Mouse (Mus musculus) forebrain, embryonic 14.5 days (tissue): Measurements from ENCODE around the gene Asgr1. TPM values are rescaled to one million over a fixed set of nuclear protein-coding genes. Genes with fewer than 3 reads are reported as not detected.
A peak's percentile ranks its signal among the peaks of the same experiment; 100 is the strongest.

Experiments used
- ATAC-seq: fragments of 200-750 bp; cut with Nextera tagmentation; 2 replicates; pipeline ENCODE4 v1.8.0; 2017; ENCODE audit warnings: mild to moderate bottlenecking, moderate library complexity
- DNase-seq: peaks from one replicate; pipeline ENCODE4 v3.0.0-alpha.2; 2015; ENCODE audit warnings: low spot score
- H3K27ac ChIP-seq: fragments of 300-500 bp; sonication (generic); 2 replicates; pipeline ENCODE4 v1.5.1; 2014; ENCODE audit warnings: low read depth, mild to moderate bottlenecking, control low read depth, low read length, moderate library complexity
- H3K27me3 ChIP-seq: fragments of 300-500 bp; sonication (generic); replicated peaks from 2 replicates; pipeline ENCODE4 v1.6.1; 2014; ENCODE audit warnings: low read length, control low read depth, mixed read lengths; ENCODE audit not compliant: control insufficient read depth, insufficient read depth
- H3K36me3 ChIP-seq: fragments of 300-500 bp; sonication (generic); 2 replicates; pipeline ENCODE4 v1.6.1; 2014; ENCODE audit warnings: low read length, control low read depth; ENCODE audit not compliant: control insufficient read depth, insufficient read depth
- H3K4me1 ChIP-seq: fragments of 300-500 bp; sonication (generic); 2 replicates; pipeline ENCODE4 v1.6.1; 2014; ENCODE audit warnings: antibody characterized with exemption, low read length, control low read depth; ENCODE audit not compliant: control insufficient read depth, insufficient read depth
- H3K4me2 ChIP-seq: fragments of 300-500 bp; sonication (generic); 2 replicates; pipeline ENCODE4 v1.6.1; 2014; ENCODE audit warnings: mild to moderate bottlenecking, control low read depth, low read length
- H3K4me3 ChIP-seq: fragments of 300-500 bp; sonication (generic); 2 replicates; pipeline ENCODE4 v1.5.1; 2014; ENCODE audit warnings: low read depth, low read length, control low read depth
- H3K9ac ChIP-seq: fragments of 300-500 bp; sonication (generic); 2 replicates; pipeline ENCODE4 v1.6.1; 2014; ENCODE audit warnings: mild to moderate bottlenecking, low read length, control low read depth, moderate library complexity
- H3K9me3 ChIP-seq: fragments of 300-500 bp; sonication (generic); replicated peaks from 2 replicates; pipeline ENCODE4 v1.6.1; 2016; ENCODE audit warnings: low read length, control low read depth, mixed read lengths; ENCODE audit not compliant: control insufficient read depth
- WGBS: fragments of 180-500 bp; shearing (Covaris S2); extraction: QIAGEN DNeasy Blood & Tissue Kit; methylation state at CpG from one replicate; pipeline ENCODE4 v1.1.7; 2014; 5-methylcytosine and 5-hydroxymethylcytosine counted together
- polyA plus RNA-seq: library from polyadenylated mRNA; unstranded; fragments of >200 nt; fragmentation: Nextera tagmentation; extraction: Ambion mirVana; gene quantifications from 2 replicates; pipeline ENCODE4 v1.2.1, GENCODE M21; 2014

Asgr1 gene
- polyA plus RNA-seq, 1 experiment from 2014 or later = 2.0 TPM

- H3K27ac ChIP-seq = peak overlapping the region; percentile 90
- no peaks in the 10 kb centered on the region for H3K27me3 ChIP-seq
- 1% methylated on average over 39 of the region's 40 CpGs for WGBS
- peaks cover 61% of the 10 kb centered on the region for H3K4me1 ChIP-seq
- ATAC-seq (peak; percentile 79), DNase-seq (peak; percentile 100)
- peak overlapping the region; percentile 66 for H3K4me3 ChIP-seq
- peak overlapping the region; percentile 79 for H3K4me2 ChIP-seq
- H3K9ac ChIP-seq = peak overlapping the region; percentile 94
- no peaks in the 10 kb centered on the region for H3K9me3 ChIP-seq
- H3K36me3 ChIP-seq = no peaks in the 10 kb centered on the region
Measured at GRCm38 (mm10) chr11:70021264-70022132, 32.4 kb upstream of the Asgr1 start.

- Histone ChIP-seq H3K4me2 (peak overlapping the region; percentile 69), H3K9me3 (no peaks in the 10 kb centered on the region), H3K27ac (peak overlapping the region; percentile 44), H3K27me3 (no peaks in the 10 kb centered on the region), H3K36me3 (no peaks in the 10 kb centered on the region), H3K4me3 (peak overlapping the region; percentile 37), H3K9ac (peak overlapping the region; percentile 66), H3K4me1 (peaks cover 74% of the 10 kb centered on the region)
- ATAC-seq = no peak
- WGBS = 3% methylated on average over 24 of the region's 29 CpGs
- DNase-seq = peak; percentile 77
Measured at GRCm38 (mm10) chr11:70023481-70024150, 30.3 kb upstream of the Asgr1 start.

GRCm38 (mm10) chr11:70024151-70024514, 29.8 kb upstream of the Asgr1 start:
- no peaks in the 10 kb centered on the region for H3K36me3 ChIP-seq
- H3K4me3 ChIP-seq = peak overlapping the region; percentile 37
- peak overlapping the region; percentile 66 for H3K9ac ChIP-seq
- H3K27me3 ChIP-seq = no peaks in the 10 kb centered on the region
- no peaks in the 10 kb centered on the region for H3K9me3 ChIP-seq
- WGBS = 14% methylated on average over 6 of the region's 6 CpGs
- DNase-seq = no peak
- peak overlapping the region; percentile 69 for H3K4me2 ChIP-seq
- ATAC-seq = no peak
- H3K4me1 ChIP-seq = peaks cover 75% of the 10 kb centered on the region
- H3K27ac ChIP-seq = peak overlapping the region; percentile 44

DNA sequence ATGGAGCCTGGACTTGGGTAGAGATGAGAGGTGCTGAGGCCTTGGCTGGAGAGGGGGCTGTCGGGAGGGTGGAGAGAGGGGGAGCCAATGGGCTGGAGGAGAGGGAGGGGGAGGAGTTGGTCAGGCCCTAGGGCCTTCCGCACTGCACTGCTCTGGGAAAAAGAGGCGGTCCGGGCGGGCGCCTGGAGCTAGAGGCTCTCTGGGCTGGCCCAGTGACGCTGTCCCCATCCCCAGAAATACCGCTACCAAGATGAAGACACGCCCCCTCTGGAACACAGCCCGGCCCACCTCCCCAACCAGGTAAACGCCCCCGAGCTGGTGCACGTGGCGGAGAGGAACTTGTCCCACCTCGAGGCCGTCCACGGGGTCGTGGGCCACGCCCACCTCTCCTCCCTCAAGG, 27.2 kb upstream of the Asgr1 start:
- DNase-seq = peak; percentile 65
- Histone ChIP-seq H3K27me3 (no peaks in the 10 kb centered on the region), H3K36me3 (peaks cover 13% of the 10 kb centered on the region), H3K9me3 (no peaks in the 10 kb centered on the region), H3K4me3 (peak overlapping the region; percentile 20), H3K4me1 (peaks cover 73% of the 10 kb centered on the region), H3K9ac (peak overlapping the region; percentile 59), H3K4me2 (peak overlapping the region; percentile 59), H3K27ac (peak overlapping the region; percentile 98; the same call in 1 of the 2 replicates)
- 3% methylated on average over 16 of the region's 19 CpGs for WGBS
- no peak for ATAC-seq

GRCm38 (mm10) chr11:70027397-70027796, 26.5 kb upstream of the Asgr1 start:
- Histone ChIP-seq H3K4me2 (peak overlapping the region; percentile 59), H3K9ac (peak overlapping the region; percentile 59), H3K36me3 (peaks cover 20% of the 10 kb centered on the region), H3K27ac (peak overlapping the region; percentile 98), H3K4me3 (no peak overlapping the region; the same call in 1 of the 2 replicates), H3K27me3 (no peaks in the 10 kb centered on the region), H3K4me1 (peaks cover 68% of the 10 kb centered on the region), H3K9me3 (no peaks in the 10 kb centered on the region)
- 25% methylated on average over 9 of the region's 9 CpGs for WGBS
- DNase-seq (no peak), ATAC-seq (no peak)

DNA sequence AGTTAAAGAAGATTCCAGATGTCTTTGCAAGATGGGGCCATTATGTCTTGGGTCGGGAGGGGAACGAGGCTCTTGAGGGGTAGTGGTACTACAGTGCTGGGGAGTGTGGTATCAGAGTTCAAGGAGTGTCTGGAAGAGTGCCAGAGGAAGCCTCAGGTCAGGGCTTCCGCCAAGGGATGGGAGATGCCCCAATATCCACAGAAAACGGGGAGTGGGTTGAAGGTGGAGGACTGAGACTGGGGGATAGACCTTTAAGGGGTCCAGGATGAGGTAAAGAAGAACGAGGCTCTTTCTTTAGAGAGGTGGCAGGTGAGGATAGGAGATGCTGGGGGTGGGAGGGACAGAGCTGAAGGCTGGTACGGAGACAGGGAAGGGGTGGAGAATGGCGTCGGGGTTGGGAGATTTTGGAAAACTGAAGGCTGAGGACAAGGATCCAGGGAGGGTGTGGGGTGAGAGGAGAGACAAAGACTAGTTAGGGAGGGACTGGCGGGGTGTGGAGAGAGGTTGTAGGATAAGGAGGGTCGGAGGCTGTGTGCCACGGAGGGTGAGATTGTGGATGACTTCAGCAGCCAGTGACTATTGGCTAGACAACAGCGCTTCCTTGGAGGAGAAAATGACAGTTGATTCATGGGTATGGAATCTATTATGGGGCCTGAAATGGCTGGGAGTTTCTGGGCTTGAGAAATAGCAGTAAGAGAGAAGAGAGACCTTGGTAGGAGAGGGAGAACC, 25.3 kb upstream of the Asgr1 start:
- H3K9me3 ChIP-seq = no peaks in the 10 kb centered on the region
- peaks cover 32% of the 10 kb centered on the region for H3K36me3 ChIP-seq
- ATAC-seq (peak; percentile 3; the same call in 1 of the 2 replicates), DNase-seq (no peak)
- H3K4me1 ChIP-seq = peaks cover 58% of the 10 kb centered on the region
- H3K4me2 ChIP-seq = peak overlapping the region; percentile 59
- peak overlapping the region; percentile 98 for H3K27ac ChIP-seq
- peak overlapping the region; percentile 59 for H3K9ac ChIP-seq
- peak overlapping the region; percentile 31 for H3K4me3 ChIP-seq
- no peaks in the 10 kb centered on the region for H3K27me3 ChIP-seq
- 18% methylated on average over 12 of the region's 12 CpGs for WGBS

- peak; percentile 92 for ATAC-seq
- Histone ChIP-seq H3K4me3 (peak overlapping the region; percentile 31), H3K9ac (peak overlapping the region; percentile 59), H3K36me3 (peaks cover 39% of the 10 kb centered on the region), H3K9me3 (no peaks in the 10 kb centered on the region), H3K4me1 (peaks cover 53% of the 10 kb centered on the region), H3K4me2 (peak overlapping the region; percentile 59), H3K27ac (peak overlapping the region; percentile 98), H3K27me3 (no peaks in the 10 kb centered on the region)
- DNase-seq = peak; percentile 99
- under 1% methylated on average over 20 of the region's 20 CpGs for WGBS
Measured at GRCm38 (mm10) chr11:70029130-70029801, 24.6 kb upstream of the Asgr1 start.

GRCm38 (mm10) chr11:70029829-70030550, 23.9 kb upstream of the Asgr1 start:
- Histone ChIP-seq H3K4me3 (peak overlapping the region; percentile 31), H3K27ac (peak overlapping the region; percentile 98), H3K9me3 (no peaks in the 10 kb centered on the region), H3K9ac (peak overlapping the region; percentile 59), H3K4me2 (peak overlapping the region; percentile 59), H3K27me3 (no peaks in the 10 kb centered on the region), H3K36me3 (peaks cover 43% of the 10 kb centered on the region), H3K4me1 (peaks cover 48% of the 10 kb centered on the region)
- peak; percentile 76 for DNase-seq
- 22% methylated on average over 11 of the region's 11 CpGs for WGBS
- ATAC-seq = peak; percentile 67
